Mouse (Mus musculus) cerebellum, adult 11-12 months (tissue): Measurements from ENCODE around the gene Trim41.
"Not testable (repeated sequence)": the region's sequence is repeated elsewhere in the genome, so short reads cannot be mapped to it uniquely, and the experiment has no call there.

ENCODE experiments used
- DNase-seq: peaks from one replicate; pipeline ENCODE4 v3.0.0; 2022

Gene Trim41

DNA sequence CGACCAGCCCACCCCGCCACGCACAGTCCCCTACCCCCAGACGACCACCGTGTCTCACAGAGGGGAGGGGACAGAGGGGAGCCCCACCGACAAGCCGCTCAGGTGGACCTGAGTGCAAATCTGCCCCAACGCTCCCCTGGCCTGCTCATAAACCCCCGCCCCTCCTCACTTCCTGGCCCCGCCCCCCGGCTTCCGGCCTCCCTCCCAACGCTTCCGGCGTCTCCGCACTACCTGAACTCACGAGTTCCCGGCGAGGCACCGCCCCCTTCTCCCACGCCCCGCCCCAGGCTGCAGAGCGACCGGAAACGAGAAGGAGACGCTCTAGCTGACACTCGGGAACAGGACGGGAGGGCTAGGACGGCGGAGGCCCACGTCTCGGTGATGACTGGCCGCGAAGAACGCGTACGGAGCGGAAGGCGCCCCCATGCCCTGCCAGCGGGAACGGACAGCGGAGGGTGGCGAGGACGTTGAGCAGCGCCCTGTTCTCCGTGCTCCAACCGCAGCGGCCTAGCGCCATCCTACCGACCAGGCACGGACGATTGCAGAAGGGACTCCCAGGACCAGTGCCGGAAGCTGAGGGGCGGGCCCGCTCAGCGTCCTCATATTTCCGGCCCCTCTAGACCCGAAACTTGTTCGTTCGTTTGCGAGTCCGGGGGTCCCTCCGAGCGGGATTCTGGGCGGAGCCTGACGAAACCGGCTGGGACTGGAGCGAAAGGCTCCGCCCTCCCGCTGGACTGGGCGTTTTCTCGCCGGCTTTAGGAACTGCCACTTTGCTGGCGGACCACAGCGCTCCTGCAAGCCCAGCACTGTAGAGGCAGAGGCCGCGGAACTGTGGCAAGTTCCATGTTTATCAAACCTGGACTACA is at the start of gene Trim41:
Trim41 (minus strand) TSS at position 554 of the 866 bp plus-strand sequence.
- peak; percentile 99 for DNase-seq

DNA sequence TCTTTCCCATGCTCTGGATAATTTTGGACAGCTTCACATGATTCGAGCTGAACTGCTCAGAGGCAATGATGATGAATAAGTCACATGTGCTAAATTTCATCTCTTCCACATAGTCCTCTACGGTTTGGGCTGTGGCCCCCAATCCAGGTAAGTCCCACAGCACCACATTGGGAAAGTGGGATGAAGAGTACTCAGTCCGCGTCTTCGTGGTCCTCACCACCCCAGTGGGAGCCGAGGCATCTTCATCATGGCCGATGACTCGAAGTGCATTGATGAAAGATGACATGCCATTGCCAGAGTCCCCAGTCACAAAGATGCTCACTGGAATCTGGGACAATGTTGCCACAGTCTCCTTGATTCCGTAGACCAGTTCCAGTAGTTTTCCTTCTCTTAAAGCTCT is 49.3 kb upstream of the Trim41 start:
- DNase-seq = no peak

DNA sequence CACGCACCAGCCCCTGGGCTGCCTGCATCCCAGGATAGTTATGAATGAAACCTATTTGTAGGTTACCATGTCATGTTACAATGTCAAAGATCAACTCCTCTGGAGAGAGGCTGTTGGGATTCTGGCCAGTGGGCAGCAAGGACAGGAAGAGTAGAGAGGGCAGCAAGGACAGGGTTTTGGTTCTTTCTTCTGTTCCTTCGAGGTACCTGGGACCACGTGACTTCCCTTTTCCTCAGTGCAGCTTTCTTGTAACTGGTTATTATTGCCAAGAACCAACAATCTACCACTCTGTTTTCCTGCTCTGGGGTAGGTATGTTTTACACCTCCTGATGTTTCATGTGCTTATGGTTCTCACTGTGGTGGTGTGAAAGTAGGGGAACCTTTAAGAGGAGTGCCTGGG is 46.7 kb upstream of the Trim41 start:
- no peak for DNase-seq

DNA sequence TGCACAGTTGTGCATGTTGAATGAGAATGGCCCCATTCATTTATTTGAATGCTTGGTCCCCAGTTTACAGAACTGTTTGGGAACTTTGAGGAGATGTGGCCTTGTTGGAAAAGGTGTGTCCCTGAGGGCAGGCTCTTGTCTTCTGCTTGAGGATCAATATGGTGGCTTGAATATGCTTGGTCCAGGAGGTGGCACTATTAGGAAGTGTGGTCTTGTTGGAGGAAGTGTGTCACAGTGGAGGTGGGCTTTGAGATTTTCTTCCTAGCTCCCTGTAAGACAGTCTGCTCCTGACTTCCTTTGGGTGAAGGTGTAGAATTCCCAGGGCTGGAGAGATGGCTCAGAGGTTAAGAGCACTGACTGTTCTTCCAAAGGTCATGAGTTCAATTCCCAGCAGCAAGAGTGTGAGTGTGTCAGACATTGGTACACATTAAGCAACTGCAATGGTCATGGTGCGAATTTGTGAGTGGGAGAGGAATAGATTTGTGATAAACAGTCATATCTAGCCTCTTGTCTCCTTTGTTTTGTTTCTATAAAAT is 45.7 kb upstream of the Trim41 start:
- DNase-seq = no peak

DNA sequence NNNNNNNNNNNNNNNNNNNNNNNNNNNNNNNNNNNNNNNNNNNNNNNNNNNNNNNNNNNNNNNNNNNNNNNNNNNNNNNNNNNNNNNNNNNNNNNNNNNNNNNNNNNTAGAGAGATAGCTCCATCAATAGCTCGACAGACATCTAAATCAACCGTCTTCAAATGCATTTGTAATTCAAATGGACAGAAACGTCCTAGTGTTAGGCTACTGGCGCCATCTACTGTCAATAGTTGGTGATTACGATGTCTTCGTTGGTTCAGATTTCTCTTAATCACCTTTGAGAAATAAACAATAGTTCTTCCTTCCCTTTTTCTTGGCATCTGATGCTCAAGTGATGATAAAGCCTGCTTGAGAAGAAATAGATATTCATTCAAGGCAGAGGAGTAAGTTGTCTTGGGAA is 41.9 kb upstream of the Trim41 start:
- DNase-seq = no peak

DNA sequence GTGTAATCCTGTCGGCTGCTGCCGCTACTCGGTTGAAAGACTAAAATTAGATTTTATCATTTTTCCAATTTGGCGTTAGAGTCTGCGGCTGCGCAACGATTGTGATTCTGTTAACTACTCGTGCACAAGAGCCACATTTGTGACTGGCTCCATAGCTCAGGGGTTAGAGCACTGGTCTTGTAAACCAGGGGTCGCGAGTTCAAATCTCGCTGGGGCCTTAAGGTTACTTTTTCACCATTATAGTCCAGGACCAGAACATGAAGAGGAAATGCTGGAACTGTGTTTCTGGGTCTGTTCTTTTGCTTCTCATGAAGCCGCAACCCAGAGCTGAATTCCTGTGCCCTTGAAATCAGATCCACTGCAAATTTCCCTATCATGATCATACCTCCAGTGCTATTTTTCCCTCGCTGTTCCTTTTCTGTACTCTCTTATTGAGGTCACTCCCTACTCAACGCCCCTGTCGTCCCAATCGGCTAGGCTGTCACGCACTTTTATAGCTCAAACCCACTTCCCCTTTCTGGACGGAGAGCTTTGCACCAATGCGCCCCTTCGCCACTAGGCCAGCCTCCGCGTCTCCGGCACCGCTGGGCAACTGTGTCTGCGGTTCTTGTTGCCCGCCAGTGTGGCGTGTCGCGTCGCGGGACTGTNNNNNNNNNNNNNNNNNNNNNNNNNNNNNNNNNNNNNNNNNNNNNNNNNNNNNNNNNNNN is 36.5 kb upstream of the Trim41 start:
- peak; percentile 88 for DNase-seq

DNA sequence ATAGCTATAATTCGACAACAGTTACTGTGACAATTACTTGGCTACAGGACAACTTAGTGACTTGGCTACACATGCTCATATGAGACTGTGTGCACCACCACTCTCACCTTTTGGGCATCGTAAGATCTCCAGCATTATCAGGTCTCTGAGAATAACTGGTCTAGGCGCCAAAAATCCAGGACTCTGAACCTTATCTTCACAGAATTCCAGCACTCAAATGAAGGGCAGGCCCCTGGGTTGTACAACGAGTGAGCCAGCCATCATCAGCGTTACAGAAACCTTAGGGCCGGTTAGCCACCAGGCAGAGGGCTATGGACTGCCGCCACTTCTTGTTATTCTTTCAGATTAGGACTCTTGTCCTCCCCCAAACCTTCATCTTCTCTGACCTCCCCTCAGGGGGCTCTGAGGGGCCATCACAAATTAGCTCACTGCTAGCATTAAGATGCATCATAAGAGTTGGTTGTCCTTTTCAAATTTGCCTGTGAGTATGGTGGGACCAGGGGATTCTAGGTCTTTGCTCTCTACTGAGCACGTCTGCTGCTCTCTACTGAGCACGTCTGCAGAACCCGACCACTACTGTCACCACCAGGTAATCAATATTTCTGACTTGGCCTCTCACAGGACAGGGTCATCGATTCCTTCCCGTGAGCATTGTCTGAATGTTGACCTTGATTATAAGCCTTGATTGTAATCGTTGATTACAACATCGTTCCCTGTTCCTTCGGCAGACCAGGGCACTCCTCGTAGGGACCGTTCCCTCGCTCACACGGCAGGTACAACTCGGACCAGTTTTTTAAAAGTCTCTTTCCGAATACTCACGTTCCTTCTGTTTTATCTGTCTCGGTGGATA is 35.7 kb upstream of the Trim41 start:
- no peak for DNase-seq

DNA sequence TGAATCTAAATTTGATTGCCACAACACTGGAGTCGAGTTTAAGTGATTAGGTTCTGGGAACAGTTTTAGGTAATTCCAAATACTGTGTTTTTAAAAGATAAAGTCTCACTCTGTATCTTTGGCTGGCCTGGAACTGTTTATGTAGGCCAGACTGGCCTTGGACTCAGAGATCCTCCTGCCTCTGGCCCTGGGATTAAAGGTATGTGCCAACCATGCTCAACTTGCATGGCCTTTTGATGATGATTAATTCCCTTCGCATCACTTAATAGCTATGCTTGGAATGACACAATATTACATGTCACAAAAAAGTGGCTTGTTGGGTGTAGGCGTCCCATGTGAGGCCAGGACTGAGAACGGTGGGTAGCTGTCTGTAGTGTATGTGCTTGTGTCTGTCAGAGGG is 35.0 kb upstream of the Trim41 start:
- DNase-seq = no peak

DNA sequence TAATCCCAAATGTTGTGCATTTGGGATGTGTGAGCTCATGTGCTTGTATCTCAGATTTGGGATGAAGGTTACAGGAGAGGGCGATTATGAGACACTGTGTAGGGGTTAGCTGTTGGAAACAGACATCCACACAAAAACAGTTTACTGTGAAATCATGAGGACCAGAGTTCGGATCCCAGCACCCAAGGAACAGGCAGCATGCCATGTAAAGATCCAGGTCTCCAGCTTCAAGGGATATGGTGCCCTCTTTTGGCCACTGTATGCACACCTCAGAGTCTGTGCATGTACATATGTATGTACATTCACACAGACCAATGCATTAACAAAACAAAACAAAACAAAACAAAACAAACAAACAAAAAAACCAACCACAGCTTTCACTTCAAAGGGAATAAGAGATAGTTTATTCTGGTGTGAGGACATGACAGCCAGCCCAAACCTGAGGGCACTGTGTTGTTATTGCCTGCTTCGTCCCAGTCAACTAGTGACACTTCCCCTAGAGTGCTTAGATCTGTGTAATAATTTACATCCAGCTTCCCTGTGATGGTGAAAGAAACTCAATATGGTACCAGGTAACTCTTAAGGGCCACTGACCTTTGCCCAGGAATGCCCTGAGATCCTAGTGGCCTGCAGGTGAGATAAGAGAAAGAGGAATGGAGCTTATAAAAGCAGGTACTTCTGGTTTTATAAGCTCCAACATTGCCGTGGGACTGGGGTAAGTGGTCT is 34.3 kb upstream of the Trim41 start:
- DNase-seq = no peak

DNA sequence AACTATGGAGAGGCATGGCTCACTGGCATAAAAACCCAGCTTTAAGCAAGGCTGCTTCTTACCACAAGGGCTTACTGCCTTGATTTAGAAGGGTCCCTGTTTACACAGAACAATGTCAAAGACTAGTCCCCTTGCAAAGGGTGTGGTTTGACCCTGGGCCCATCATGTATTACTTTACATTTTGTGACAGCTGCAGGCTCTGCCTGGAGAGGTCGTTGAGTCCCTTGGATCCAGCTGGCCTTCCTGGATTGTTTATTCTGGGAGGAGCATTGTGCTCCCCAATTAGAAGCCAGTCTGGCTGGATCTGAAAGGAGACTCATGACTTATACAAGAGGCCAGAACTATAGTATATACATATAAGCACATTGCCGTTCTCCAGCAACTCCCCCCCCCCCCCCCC is 33.1 kb upstream of the Trim41 start:
- no peak for DNase-seq

DNA sequence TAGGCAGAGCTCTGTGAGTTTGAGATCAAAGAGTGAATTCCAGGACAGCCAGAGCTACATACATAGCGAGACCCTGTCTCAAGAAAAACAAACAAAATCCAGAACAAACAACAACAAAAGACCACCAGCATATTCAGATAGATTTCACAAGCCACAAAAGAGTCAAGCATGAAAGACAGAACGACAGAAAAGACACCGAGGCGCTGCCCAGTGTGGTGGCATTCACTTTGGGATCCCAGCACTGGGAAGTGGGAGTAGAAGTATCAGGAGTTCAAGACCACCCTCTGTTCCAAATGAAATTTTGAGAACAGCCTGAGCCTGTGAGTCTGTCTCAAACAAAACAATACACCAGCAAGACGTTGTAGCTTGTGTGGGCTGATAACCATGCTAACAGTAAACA is 29.7 kb upstream of the Trim41 start:
- DNase-seq = no peak

DNA sequence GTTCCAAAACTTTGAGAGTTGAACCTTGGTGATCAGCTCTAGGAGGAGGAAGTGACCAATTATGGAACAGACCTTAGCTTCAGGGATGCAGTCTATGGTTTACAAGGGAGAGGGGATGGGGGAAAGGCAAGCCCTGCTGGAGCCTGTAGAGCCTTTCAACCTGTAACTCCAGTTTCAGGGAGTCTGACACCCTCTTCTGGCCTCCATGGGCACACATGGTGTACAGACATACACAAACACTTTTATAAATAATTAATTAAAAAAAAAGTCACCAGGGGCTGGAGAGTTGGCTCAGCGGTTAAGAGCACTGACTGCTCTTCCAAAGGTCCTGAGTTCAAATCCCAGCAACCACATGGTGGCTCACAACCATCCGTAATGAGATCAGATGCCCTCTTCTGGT is 29.2 kb upstream of the Trim41 start:
- DNase-seq = not testable (repeated sequence)

DNA sequence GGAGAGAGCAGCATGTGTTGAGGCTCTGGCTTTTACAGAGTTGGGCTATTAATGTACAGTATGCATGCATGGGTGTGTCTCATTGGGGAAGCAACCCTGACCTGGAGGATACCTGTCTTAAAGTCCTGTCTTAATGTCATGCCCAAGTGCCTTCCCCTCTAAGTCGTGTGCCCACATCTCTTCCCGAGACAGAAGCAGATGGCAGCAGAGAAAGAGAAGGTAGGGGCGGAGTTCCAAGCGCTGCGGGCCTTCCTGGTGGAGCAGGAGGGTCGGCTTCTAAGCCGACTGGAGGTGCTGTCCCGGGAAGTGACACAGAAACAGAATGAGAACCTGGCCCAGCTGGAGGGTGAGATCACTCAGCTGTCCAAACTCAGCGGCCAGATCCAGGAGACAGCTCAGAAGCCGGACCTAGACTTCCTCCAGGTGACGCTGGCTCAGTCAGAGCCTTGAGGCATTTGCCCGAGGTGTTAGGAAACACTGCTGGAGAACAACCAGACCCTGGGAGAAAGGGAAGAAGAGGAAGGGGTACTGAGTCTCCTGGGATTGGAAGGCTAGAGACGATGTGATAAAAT is 28.2 kb upstream of the Trim41 start:
- DNase-seq = no peak

DNA sequence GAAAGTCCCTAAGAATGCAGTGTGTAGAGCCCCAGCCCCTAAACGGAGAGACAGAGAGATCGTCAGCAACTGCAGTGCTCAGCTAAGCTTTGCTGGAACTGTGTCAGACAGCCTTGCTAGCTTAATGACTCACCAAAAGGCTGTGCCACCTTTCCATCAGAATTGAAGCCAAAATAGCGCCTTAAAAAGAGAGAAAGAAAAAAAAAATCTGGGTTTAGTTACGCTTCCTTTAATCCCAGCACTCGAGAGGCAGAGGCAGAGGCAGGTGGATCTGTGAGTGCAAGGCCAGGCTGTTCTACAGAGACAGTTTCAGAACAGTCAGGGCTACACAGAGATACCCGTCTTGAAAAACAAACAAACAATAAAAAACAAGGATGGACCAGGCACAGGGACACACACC is 27.2 kb upstream of the Trim41 start:
- DNase-seq = no peak

DNA sequence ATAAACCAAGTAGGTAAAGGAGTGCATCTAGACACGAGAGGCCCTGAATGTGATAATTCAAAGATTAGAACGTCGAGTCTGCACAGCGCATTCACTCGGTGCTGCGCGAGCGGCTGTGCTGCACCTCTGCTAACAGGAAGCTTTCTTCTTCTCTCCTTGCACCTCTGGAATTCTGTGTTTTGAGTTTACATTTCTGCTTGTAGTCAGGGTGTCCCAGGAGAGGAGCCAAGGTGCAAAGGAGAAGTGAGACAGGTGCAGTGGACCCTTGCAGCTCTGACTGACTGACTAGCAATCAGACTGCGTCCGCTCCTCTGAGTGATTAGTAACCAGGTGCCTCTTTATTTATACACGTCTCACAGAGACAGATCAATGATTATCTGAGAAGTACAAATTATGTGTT is 26.0 kb upstream of the Trim41 start:
- DNase-seq = no peak

DNA sequence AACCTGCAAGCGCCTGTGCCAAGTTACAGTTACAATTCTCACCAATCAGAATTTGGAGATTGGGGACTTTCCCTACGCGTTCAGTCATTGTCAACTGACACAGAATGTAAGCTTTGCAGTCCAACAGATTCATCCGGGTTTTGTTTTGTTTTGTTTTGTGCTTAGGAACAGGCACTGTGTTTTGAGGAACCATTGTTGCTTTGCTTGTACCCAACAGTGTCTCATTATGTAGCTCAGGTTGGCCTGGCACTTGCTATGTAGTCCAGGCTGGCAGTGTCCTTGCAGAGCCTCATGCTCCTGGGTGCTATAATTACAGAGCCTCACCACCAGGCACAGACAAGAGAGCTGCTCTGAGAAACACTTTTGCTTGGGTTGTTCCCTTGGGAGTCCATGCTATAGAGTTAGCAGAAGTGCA is 25.2 kb upstream of the Trim41 start:
- DNase-seq = no peak

DNA sequence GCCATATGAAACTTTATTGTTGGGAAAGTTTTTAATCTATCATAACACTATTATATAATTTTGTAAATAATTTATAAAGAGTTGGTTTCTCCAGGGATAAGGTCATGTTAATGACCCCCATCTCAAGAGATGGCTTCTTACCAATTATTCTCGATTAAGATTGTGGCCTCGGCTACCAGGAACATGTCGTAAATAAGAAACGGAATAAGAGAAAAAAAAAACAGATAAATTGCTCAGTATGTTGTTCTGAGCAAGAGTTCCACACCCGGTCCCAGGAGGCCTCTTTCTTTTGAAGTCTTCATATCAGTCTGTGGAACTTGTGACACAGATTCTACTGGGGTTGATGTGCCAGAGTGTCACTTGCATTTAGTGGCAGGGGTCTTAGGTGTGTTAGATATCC is 24.1 kb upstream of the Trim41 start:
- DNase-seq = no peak

DNA sequence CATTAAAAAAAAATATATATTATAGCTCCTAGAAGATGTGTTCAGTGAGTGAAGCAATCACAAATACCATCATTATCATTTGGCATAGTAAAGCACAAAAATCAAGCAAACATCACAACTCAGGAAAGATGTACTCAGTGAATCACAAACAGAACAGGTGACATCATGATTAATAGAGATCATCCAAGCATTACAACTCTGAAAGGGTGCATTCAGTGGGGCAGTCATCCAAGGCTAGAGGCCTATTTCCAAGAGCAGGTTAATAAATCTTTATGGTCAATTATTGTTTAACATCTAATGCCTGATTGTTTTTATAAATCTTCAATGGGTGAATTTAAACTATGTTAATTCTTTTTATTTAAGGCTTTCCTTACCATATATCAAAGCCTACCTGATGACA is 23.7 kb upstream of the Trim41 start:
- DNase-seq = no peak

DNA sequence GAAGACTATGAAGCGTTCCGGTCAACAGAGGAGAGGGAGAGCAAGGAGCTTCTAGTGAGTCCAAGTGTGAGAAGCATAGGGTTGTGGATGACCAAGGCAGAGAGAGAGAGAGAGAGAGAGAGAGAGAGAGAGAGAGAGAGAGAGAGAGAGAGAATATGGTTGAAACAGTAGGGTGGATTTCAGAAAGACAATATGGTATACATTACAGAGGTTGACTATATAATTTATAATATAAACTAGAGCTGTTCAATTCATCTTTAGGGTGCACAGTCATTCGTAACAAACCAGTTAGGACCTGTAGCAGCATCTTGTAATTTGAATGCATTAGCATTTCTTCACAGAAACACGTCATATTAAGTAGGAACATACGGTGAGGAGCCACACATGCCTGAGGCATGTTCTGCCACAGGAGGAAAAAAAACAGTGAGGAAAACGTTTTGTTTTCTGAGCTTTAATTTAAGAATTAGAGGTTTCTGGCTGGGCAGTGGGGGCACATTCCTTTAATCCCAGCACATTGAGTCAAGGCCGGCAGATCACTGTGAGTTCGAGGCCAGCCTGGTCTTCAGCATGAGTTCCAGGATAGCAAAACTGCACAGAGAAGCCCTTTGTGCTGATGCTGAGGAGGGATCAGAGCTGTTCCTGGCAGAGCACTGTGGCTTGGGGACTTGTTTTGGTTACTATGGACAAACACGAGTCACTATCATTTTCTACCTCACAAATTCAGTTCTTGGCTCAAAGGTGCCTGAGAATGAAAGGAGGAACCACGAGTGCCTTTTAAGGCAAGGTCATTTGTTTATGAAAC is 21.9 kb upstream of the Trim41 start:
- DNase-seq = no peak

DNA sequence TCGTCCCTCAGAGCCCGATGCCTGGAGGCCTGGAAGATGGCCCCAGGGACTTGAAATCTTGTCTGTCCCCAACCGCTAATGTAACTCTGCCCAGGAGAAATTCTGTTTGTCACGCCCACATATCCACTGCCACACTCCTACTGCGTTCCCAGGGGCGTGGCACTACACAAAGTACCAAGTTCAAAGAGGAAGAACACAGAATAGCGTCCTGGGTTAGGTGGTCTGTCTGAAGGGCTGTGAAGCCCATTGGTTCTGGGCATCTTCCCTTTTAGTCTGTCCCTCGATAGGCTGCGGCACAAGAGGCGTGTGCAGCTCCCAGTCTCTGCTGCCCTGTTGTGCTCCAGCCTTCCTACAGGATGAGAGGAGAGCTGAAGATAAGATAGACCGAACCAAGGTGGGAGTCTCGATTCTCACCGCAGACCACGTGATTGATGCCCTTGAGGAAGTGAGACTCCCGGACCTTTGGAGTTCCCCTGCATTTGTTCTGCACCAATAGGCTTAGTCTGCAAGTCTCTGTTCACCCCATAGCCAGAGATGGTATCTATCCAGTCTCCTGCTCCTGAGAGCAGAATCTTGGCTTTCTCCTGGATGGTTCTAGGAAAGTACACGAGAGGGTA is 21.1 kb upstream of the Trim41 start:
- DNase-seq = no peak
